Mouse (Mus musculus) bone marrow, adult 2 months (tissue): ENCODE data around the gene Birc3. TPM values are rescaled to one million over a fixed set of nuclear protein-coding genes. Genes with fewer than 3 reads are reported as not detected.
"Not testable (repeated sequence)": the region's sequence is repeated elsewhere in the genome, so short reads cannot be mapped to it uniquely, and the experiment has no call there.

ENCODE experiments used
- H3K27ac ChIP-seq: fragments of 200-500 bp; 2 replicates; pipeline ENCODE4 v1.5.1; 2012; ENCODE audit warnings: low read depth, mild to moderate bottlenecking, control low read depth, inconsistent platforms, low read length; ENCODE audit not compliant: control insufficient read depth, poor library complexity, insufficient read depth
- H3K4me1 ChIP-seq: fragments of 200-500 bp; 2 replicates; pipeline ENCODE4 v1.6.1; 2011; ENCODE audit warnings: low read length; ENCODE audit not compliant: control insufficient read depth, insufficient read depth
- H3K4me3 ChIP-seq: fragments of 200-500 bp; replicated peaks from 2 replicates; pipeline ENCODE3; 2011; ENCODE audit warnings: mild to moderate bottlenecking, low read depth, low read length, control low read depth; ENCODE audit not compliant: control insufficient read depth
- CTCF ChIP-seq: fragments of 200-500 bp; IDR thresholded peaks from 2 replicates; pipeline ENCODE4 v1.5.1; 2011; ENCODE audit warnings: low read length, control low read depth; ENCODE audit not compliant: control insufficient read depth, insufficient read depth
- POLR2A ChIP-seq: fragments of 200-500 bp; IDR thresholded peaks from 2 replicates; pipeline ENCODE4 v1.6.1; 2011; ENCODE audit warnings: low read depth, mild to moderate bottlenecking, control low read depth, low read length, borderline replicate concordance; ENCODE audit not compliant: control insufficient read depth
- WGBS: fragments of 180-500 bp; shearing (Covaris S2); methylation state at CpG from one replicate; pipeline ENCODE4 v1.1.7; 2018; 5-methylcytosine and 5-hydroxymethylcytosine counted together
- polyA plus RNA-seq: library from polyadenylated mRNA; stranded (reverse); fragments of >200 nt; gene quantifications from 2 replicates; pipeline ENCODE4 v1.2.4, GENCODE M21; 2011; ENCODE audit warnings: low replicate concordance; ENCODE audit not compliant: missing spikeins, insufficient read depth, insufficient read length

Gene Birc3
- polyA plus RNA-seq, 1 experiment: 45.9 TPM

DNA sequence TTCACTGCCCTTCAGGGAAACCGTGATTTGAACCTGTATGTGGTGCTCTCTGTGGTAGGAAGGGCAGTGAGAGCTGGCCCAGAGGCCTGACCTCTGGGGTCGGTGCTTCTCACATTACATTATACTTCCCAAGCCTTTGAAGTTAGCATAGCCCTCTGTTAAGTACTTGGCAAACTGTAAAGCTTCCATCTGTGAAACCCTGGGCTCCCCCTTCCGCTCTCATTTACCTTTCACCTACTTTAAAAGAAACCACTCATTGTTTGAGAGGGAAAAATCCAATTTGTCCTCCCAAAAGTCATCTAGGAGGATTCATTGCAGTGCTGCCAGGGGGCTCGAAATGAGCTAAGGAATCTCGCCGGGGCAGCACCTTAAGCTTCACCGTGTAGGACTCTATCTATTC lies 29.3 kb upstream of the Birc3 start:
- no peak overlapping the region for H3K4me3 ChIP-seq
- WGBS: 82% methylated on average over 7 of the region's 7 CpGs
- no peak overlapping the region for H3K27ac ChIP-seq
- no peaks in the 10 kb centered on the region for H3K4me1 ChIP-seq
- TF ChIP-seq CTCF: no peak
- no peak for TF ChIP-seq POLR2A

DNA sequence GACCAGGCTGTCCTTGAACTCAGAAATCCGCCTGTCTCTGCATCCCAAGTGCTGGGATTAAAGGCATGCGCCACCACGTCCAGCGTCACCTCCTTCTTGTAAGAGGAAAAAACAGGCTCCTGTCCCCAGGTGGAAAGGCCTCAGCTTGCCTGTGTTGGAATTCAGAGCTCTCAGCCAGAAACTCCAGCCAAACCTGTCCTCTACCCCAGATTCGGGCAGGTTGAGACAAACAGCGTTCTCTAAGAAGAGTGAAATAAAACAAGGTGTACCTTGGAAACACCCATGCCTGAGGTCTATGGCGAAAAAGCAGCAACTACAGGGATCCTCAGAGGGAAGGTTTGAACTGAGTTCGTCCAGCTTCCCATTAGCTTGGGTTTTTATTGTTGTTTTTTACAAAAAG lies 28.0 kb upstream of the Birc3 start:
- TF ChIP-seq POLR2A (no peak), CTCF (no peak)
- no peak overlapping the region for H3K27ac ChIP-seq
- no peak overlapping the region for H3K4me3 ChIP-seq
- no peaks in the 10 kb centered on the region; the same call in 1 of the 2 replicates for H3K4me1 ChIP-seq
- WGBS: 83% methylated on average over 8 of the region's 8 CpGs

DNA sequence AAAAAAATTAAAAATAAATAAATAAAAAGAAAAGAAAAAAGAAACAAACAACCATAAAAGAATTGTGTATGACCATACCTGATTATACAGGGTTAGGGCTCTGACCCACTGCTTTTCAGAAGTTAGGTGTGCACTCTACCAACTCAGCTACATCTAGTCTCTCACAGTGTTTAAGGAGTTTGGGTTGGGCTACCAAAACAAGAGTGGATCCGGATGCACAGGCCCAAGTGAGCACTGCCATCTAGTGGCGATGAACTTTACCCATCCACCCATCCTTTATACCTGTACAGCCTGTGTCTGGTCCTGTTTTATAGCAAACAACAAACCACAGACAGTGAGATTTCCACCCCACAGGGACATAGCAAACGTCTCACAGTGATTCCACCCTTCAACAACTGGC lies 24.5 kb upstream of the Birc3 start:
- WGBS: 1% methylated on average over 3 of the region's 3 CpGs
- H3K27ac ChIP-seq: no peak overlapping the region
- no peak for TF ChIP-seq POLR2A
- peak; percentile 96 for TF ChIP-seq CTCF
- no peak overlapping the region for H3K4me3 ChIP-seq
- no peaks in the 10 kb centered on the region; the same call in 1 of the 2 replicates for H3K4me1 ChIP-seq

DNA sequence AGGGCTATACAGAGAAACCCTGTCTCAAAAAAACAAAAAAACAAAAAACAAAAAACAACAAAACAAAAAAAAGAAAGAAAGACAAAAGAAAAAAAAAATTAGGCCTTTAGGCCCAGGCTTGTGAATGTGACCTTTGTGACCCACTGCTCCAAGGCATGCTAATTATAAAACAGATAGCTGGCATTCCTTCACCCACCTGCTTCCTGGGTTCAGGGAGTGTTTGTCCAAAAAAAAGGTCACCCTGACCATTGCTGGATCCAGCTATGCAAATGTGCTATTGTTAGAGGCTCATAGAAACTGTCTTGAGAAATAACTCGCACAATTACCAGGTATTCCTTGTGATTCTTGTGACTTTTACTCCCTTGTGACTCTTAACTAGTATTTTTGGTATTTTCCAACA lies 18.8 kb upstream of the Birc3 start:
- 84% methylated on average over 1 of the region's 1 CpGs for WGBS
- H3K27ac ChIP-seq, H3K4me3 ChIP-seq, H3K4me1 ChIP-seq: not testable (repeated sequence)

DNA sequence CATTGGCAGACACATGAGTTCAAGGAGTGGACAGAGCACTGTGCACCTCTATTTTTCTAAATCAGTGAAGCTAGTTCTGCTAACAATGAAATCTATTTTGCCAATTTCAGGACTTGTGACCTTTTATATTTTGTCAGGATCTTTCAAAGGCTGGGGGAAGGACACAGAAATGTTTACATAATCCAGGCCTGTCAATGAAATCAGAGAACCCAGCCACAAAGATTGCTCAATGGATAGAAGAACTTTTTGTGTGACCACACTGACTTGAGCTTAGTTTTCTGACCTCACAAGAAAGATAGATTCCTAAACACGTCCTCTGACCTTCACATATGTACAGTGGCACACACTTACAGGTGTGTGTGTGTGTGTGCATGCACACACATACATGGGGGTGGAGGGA lies 18.2 kb upstream of the Birc3 start:
- Histone ChIP-seq H3K4me1 (no peaks in the 10 kb centered on the region; the same call in 1 of the 2 replicates), H3K4me3 (no peak overlapping the region), H3K27ac (no peak overlapping the region)
- 33% methylated on average over 1 of the region's 1 CpGs for WGBS
- TF ChIP-seq CTCF (no peak), POLR2A (no peak)

DNA sequence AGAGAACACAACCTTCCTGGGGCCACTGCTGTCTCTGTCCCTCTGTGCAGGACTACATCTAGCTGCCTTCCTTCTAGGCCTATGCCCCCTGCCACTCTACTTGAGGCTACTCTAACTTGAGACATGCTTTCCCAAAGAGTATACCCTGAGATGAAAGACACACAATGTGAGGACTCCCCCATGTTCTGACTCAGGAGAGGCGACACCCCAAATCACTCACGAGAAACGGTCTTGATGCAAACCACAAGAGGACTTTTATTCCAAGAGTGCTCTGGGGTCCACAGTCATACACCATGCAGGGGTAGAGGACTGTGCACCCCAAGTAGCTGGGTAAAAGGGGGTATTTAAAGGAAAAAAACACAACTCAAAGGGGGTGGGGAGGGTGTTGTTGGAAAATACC lies 11.4 kb upstream of the Birc3 start:
- WGBS: 90% methylated on average over 3 of the region's 3 CpGs

DNA sequence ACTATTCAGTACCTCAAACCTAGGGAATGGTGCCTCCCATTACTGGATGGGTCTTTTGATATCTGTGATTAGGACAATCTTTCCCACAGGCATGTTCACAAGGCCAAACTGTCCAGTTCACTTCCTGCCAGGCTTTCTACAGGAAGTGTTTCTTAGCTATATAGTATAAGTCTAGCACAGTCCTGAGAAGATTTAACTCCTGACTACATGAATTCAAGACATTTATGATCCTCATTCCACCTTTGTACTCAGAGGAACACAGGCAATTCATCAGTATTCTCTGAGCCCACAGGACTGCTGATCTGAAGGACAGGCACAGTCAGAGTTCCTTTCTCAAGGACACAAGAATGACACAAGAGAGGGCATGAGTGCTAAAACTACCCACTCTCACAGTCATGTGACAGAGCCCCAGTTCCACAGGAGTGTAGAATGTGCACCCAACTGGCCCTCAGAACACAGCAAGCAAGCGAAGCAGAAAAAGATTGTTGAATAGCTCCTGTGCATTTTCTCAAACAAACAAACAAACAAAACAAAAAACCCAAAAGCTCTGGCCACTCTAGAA lies 9.4 kb upstream of the Birc3 start:
- Histone ChIP-seq H3K4me1 (no peaks in the 10 kb centered on the region; the same call in 1 of the 2 replicates), H3K27ac (no peak overlapping the region), H3K4me3 (no peak overlapping the region)
- TF ChIP-seq CTCF (no peak), POLR2A (no peak)
- WGBS: 90% methylated on average over 1 of the region's 1 CpGs

More for the DNA sequence above, 11.4 kb upstream of the Birc3 start:
- TF ChIP-seq POLR2A: no peak
- no peak for TF ChIP-seq CTCF
- Histone ChIP-seq H3K4me1 (no peaks in the 10 kb centered on the region; the same call in 1 of the 2 replicates), H3K27ac (no peak overlapping the region), H3K4me3 (no peak overlapping the region)

DNA sequence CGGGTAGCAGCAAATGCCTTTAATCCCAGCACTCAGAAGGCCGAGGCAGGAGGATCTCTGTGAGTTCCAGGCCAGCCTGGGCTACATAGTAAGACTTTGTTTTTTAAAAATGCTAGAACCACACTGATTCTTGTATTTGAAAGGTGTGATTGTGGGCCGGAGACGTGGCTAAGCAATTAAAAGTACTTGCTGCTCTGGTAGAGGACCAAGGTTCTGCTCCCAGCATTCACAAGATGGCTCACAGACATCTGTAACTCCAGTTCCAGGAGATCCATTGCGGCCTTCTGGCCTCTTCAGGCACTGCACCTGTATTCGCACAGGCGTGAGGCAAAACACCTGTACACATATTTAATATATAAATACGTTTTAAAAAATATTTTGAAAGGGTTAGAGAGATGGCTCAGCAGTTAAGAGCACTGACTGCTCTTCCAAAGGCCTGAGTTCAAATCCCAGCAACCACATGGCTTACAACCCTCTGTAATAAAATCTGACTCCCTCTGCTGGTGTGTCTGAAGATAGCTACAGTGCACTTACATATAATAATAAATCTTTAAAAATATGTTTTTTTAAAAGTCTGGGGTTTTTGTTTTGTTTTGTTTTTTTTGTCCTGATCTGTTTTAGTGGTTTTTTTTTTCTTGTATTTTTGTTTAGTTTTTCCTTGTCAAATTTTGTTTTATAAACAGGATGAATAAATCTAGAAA lies 675 bp upstream of the Birc3 start:
- H3K4me1 ChIP-seq: peaks cover 5% of the 10 kb centered on the region
- H3K4me3 ChIP-seq: no peak overlapping the region
- 78% methylated on average over 8 of the region's 8 CpGs for WGBS
- peak overlapping the region; percentile 92 for H3K27ac ChIP-seq
- TF ChIP-seq POLR2A: no peak
- no peak for TF ChIP-seq CTCF
